Mouse (Mus musculus) urinary bladder, adult 2 months (tissue): ENCODE measurements around the gene Apopt1. TPM values are rescaled to one million over a fixed set of nuclear protein-coding genes. Genes with fewer than 3 reads are reported as not detected.
"Not testable (repeated sequence)": the region's sequence is repeated elsewhere in the genome, so short reads cannot be mapped to it uniquely, and the experiment has no call there.

Experiments
- DNase-seq: peaks from one replicate; pipeline ENCODE4 v3.0.0; 2022; ENCODE audit warnings: low spot score
- polyA plus RNA-seq: library from polyadenylated mRNA; depleted of rRNA; stranded (reverse); fragments of >200 nt; gene quantifications from 2 replicates; pipeline ENCODE4 v1.2.3, GENCODE M21; 2012

Gene Apopt1
- polyA plus RNA-seq, 1 experiment: 50.6 TPM

DNA sequence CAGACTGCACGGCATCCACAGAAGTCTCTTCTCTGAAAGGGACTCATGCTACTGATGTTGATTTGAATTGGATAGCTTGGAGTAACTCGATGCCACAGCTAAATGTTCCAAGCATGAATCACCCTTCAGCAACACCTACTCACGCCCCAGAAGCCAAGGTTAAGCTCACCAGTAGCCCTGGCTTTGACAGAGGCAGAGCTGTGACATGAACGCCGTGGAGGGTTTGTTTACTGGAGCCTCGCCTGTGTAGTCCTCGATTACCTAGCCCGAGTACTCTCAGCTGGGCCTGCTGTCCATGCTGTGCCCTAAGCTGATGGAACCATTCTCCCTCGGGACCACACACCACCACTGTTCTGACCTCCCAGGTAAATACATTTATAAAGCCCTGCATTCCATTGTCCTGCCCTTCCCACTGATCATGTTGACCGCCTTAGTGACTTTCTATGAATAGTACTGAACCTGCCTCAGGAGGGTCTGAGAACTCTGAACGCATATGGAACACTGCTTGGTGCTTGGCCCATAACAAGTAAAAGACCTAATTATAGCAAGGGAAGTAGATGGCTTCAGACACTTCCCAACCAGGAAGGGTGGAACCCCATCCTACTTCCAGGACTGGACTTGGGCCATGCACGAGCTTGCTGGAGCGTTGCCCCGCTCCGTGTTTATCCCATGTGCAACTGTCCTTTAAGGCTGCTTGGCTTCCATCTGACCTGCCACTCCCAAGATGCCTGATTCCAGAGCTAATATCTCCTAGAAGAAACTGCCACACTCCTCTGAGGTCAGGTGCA lies 7.7 kb upstream of the Apopt1 start:
- no peak for DNase-seq

DNA sequence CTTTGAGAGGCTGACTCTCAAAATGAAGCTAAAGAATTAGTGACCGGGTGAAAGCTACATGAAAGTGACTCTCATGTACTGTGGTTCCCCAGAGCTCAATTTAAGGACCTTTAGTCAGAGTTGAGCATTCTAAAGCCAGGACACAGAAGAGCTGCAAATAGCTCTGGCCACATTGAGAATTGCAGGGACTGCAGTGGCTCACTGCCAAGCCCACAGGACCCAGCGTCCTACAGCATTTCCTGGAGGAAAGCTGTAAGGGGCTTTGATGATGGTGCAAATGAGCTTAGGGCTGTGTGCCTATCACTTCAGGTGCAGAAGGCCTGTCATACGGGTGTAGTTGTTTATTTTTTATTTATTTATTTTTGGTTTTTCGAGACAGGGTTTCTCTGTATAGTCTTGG lies 4.9 kb upstream of the Apopt1 start:
- DNase-seq: no peak

DNA sequence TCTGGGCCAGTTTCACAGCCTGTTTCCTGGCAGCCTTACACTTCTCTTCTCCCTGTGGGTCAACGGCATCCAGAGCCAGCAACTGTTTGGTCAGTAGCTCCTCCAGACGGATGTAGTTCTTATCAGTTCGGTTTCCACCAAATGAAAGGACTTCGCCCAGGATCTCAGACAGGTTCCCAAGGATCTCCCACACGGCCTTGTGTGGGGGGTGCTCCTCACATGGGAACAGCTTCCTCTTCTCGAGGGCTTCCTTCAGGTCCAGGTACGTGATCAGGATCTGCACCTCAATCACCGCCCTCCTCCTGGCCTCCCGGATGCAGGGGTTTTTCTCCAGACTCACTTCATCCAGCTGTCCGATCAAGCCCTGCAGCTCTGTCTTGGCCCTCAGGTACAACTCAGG lies 3.0 kb upstream of the Apopt1 start:
- DNase-seq: no peak

DNA sequence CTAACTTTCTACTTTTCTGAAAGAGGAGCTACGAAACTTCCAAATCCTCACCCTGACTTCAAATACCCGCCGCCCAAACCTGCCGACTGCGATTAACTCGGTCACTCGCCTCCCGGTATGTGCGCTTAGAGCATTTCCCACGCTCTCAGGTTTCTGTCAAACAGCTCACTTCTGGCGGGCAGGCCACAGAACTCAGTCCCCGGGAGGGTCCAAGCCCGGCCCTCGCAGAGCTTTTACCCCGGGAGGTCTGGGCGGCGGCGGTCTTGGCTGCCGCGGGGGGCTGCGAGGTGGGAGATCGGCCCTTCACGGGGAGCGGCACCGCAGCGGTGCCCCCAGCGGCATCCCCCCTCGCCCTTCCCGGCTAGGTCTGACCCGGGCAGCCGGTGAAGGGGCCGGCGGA lies 585 bp upstream of the Apopt1 start:
- no peak for DNase-seq

DNA sequence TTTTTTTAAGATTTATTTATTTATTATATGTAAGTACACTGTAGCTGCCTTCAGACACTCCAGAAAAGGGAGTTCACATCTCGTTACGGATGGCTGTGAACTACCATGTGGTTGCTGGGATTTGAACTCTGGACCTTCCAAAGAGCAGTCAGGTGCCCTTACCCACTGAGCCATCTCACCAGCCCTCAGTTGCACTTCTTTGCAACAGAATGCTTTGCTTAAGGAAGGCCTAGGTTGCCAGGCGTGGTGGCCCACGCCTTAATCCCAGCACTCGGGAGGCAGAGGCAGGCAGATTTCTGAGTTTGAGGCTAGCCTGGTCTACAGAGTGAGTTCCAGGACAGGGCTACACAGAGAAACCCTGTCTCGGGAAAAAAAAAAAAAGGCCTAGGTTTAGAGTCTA lies 819 bp downstream of the Apopt1 start:
- not testable (repeated sequence) for DNase-seq

DNA sequence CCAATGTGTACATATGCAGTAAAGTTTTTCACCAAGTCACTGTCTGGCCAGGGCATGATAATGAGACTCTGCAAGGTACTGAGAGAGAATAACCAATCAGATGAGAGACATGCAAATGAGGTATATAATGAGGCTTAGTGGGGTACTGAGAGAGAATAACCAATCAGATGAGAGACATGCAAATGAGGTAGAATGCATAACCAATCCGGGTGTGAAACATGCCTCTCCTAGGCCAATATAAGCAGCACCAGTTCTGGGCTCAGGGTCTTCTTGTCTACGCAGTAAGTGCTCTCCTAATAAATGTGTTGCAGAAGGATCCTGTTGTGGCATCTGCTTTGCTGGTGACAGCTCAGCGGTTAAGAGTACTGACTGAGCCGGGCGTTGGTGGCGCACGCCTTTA lies 3.4 kb downstream of the Apopt1 start:
- DNase-seq: no peak

DNA sequence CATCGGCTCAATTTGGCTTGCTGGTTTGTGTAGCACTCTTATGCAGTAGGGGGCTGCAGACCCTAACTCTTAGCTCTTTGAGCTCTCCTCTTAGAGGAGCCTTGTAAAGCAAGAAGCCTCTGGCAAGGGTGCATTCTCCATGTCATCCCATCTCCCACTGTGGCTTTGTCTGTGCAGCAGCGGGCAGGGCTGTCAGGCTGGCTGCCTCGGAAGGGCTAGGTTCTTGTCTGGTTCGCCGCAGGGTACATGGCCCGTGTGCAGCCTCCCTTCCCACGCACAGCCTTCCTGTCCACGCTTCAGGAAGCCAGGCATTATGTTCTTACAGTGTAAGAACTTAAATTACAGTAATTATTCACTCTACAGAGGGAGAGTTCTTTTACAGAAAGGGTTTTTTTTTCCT lies 5.6 kb downstream of the Apopt1 start:
- DNase-seq: no peak

DNA sequence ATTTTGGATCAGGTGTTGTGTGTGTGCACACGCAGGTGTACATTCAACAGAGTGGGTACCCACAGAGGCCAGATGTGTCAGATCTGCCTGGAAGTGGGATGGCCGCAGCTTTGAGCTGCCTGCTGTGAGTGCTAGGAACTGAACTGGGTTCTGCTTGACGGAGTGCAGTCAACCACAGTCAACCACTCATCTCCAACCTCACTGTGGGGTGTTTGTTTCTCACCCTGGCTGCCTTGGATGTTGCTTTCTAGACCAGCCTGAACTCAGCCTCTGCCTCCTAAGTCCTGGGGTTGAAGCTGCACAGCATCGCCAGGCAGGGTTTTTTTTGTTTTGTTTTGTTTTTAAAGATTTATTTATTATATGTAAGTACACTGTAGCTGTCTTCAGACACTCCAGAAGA lies 7.2 kb downstream of the Apopt1 start:
- DNase-seq: no peak

DNA sequence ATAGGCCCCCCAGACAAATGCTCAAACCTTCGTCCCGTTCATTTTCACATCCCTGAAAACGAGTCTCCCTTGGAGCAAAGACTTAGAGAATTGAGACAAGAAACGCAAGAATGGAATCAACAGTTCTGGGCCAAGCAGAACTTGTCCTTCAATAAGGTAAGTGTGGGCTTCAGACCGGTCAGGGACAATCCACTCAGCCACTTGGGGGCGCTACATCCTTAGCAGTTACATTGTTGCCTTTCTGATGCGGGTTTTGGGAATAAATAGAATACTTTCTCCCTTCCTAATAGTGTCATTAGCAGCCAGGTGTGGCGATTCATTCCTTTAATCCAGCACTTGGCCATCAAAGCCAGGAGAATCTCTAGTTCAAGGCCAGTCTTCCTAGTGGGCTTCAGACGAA lies 9.6 kb downstream of the Apopt1 start:
- DNase-seq: no peak

DNA sequence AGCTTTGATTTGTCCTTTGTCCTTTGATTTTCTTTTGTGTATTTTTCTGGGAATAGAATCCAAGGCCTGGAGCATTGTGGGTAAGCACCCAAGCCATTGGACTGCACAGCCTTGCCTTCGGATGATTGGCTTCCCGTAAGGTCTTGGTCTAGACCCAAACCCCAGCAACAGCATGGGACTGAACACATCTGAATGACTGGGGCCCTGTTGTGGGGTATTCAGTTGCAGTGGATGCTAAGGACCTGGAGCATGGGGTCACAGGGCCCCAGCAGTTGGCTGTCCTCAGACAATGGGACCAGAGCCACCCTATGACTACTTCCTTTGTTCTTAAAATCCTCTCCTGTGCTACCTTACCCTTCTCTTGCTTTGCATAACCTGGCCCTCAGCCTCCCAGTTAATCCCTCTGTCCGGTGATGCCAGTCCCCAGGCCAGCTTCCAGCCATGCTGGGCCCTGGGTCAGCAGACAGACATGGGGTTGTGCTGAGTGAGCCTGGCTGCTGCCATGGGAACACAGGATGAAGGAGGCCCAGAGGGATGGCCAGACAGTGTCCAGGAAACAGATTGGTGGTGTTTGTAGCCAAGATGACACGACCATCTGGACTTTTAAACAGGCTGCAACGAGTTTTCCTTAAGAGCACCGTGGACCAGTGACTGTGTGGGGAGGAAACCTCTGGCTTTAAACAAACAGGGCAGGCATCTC lies 11.7 kb downstream of the Apopt1 start:
- no peak for DNase-seq

DNA sequence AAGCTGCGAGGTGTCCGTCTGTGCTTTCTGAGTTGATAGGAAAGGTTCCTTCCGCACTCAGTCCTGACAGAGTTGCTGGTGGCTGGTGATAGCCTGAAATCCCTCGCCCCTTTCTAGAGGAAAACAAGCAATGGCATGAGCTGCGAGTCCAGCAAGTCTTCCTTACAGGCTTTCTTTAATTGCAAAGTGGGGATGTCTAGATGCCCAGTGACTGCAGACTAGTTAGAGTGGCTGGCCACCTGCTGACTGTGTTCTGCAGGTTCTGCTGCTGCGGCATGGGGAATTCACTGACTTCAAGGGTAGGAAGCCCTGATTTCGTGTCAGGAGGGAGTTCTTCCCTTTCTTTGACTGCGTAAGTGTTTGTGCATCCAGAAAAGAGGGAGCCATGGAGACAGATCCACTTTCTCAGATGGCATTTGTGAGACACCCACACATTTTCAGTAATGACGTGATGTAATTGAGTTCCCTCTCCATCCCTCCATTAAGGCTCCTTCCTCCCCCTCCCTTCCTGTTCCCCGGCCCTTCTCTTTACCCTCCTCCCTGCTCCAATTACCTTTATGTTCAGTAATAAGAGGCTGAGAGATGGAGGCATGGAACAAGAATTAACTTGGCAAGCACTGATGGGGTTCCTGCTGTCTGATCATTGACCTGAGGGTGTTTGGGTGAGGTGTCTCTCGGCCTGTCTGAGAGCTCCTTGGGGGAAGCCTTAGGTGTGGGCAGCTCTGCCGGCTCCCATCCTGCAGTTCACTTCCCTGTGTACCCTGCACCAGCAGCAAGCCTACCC lies 12.5 kb downstream of the Apopt1 start:
- DNase-seq: no peak

DNA sequence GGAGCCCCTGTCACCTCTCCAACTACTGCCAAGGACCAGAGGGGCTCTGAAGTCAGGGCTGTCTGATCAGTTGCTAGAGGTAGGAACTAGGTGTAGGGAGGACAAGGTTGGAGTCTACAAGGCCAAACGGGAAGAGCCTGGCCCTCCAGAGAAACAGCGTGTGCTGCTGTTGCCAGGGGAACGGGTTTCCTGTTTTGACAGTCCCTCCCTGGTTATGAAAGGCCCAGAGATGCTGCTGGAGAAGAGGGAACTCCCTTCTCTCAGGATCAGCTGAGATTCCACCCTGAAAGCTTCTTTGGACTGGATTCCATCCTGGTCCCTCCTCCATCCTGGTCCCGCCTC lies 13.0 kb downstream of the Apopt1 start:
- no peak for DNase-seq

DNA sequence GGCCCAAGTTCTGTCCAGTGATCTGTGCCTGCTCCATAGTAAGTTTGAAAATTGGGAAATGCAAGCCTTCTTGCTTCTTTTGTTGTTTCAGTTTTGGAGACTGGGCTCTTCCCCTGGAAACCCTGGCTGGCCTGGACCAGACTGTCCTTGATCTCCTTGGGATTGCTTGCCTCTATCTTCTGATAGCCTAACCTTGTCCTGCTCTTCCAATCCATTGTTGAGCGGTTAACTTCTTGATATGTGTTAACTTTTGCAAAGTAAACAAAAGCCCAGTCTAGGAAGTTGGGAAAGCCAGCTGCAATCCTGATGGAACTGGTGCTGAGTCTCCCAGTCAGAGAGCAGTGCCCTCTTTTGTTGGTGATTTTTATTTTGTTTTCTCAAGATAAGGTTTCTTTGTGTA lies 14.9 kb downstream of the Apopt1 start:
- DNase-seq: no peak

DNA sequence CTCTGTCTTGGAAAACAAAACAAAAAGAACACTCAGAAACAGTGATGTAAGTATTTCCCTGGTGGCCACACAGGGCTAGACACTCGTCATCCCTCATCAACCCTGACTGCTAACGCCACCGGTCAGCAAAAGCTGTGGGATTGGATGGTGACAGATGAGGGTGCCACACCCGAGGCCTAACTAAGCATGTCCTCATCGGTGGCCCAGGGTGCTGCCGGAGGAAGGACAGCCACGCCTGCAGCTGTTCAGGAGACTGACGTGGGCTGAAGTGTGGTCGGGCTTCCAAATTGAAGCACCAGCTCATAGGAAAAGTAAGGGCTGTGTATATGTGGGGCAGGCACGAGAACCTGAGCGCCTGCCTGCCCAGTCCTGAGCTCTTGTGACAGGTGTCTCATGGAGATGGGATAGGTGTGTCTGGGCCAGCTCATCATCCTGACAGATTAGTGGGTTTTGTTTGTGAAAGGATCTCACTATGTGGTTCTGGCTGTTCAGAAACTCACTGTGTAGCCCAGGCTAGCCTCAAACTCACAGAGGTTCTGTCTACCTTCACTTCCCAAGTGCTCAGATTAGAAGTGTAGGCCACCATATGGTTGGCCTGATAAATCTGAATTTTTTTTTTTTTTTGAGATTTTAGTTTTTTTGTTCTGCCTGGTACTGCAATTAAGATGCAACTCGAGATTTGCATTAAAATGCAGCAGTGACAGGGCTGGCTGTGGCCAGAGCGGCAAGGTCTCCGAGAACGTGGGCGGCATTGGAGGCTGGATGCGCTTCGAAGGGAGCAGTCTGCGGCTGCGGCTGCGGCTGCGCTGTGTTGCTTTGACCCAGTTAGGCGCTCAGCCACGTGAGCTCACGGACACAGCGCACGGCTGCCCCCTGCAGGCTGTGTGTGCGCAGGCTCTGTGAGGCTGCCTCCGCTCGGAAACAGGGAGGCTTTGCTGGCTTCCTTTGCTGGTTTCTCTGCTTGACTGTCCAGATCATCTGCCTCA lies 19.1 kb downstream of the Apopt1 start:
- DNase-seq: peak; percentile 59

DNA sequence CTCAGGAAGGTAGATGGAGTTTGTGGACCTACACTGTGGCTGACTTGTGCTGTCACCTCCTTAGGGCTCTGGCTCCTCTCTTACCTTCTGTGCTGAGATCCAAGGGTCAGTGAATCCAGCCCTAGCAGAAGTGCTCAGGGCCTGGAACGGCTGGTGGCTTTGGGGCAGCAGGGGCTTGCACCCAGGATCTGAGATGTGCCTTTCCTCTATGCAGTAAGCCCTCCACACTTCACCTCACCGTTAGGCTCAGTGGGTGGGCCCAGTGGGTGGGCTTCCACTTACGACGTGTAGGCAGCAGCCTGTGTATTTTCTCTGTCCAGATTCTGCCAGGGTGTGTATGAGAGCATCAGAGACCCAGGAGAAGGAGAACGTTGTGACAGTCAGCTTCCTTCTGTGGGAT lies 19.9 kb downstream of the Apopt1 start:
- DNase-seq: no peak

DNA sequence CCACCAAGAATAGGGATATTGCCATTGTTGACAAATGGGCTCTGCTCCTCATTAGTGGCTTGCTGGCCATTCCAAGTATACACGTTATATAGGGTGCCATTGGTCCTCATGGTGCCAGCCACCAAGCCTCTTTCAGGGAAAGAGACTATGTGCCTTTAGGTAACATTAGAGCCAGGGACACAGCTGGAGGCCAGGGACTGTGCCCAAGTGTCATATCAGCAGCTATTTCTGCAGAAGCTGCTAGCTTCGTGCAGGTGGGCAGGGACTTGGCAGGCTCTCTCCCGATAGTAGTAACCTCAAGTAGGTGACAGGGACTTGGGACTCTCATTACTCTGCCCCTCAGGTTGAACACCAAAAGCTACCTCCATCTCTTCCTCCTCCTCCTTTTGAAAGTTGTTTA lies 21.9 kb downstream of the Apopt1 start:
- no peak for DNase-seq

DNA sequence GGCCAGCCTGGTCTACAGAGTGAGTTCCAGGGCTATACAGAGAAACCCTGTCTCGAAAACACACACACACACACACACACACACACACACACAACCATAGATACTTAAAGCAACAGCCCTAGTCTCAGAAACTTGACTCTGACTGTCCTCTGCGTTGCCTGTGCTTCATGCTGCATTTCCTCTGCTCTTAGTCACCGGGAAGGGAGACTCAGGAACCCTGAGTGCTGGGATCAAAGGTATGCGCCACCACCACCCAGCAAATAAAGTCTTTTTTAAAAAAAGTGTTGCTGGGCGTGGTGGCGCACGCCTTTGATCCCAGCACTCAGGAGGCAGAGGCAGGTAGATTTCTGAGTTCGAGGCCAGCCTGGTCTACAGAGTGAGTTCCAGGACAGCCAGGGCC lies 23.6 kb downstream of the Apopt1 start:
- DNase-seq: not testable (repeated sequence)

DNA sequence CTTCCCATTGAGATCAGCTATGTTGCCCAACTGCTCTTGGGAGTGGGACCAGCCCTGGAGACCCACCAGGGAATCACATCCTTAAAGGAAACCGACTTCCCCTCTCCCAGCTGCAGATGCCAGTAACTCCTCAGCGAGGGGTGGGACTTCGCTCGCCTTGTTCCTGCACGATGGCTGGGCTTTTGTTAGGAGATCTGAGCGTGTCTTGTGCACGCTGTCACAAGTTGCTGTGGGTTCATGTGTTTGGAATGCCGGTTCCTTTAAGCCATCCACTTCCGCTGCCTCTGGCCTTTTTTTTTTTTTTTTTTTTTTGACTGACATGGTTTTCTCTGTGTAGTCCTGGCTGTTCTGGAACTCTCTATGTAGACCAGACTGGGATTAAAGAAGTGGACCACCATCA lies 24.3 kb downstream of the Apopt1 start:
- no peak for DNase-seq

DNA sequence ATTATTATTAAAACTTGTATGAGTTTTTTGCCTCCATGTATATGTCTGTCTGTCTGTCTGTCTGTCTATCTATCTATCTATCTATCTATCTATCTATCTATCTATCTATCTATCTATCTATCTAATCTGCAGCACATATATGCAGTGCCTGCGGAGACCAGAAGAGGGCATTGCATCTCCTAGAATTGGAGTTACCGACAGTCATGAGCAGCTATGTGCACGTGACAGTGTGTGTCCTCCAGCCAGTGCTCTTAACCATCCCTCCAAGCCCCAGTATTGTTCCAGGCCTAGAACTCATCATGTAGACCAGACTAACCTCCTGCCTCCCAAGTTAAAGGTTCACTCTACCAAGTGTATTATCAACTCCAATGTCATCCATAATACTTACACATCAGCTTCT lies 25.7 kb downstream of the Apopt1 start:
- DNase-seq: no peak

DNA sequence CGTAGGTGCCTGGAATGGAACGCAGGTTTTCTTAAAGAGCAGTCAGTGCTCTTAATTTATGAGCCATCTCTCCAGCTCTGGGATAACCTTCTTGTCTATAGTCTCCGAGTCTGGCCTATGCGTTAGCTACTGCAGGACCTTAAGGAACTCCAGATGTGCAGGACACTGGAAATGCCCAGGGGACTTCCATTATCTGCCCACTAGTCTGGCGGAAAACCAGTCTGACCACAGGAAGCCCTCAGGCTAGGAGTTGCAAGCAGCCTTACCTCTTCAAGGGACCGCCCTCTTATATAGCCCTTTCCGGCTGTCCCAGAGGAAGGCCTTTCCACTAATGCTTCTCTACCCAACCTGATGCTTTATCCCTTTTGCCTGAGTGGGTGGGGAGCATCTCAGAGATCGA lies 28.3 kb downstream of the Apopt1 start:
- no peak for DNase-seq

DNA sequence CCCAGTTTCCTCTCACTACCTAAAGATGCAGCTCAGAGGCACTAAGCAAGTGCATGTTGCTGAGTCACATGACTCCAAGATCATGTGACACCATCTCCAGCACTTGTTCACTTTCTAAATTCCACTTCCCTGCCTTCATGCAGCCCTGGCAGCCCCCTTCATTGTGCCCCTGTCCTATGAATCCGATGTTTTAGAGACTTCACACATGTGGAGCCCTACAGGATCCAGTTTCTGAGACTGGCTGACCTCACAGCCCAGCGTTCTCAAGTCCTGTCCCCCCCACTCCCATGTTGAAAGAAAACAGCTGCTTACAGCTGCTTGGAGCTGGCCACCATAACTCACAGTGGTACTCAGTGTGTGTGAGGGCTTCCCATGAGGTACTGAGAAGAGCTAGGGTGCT lies 30.4 kb downstream of the Apopt1 start:
- DNase-seq: no peak

DNA sequence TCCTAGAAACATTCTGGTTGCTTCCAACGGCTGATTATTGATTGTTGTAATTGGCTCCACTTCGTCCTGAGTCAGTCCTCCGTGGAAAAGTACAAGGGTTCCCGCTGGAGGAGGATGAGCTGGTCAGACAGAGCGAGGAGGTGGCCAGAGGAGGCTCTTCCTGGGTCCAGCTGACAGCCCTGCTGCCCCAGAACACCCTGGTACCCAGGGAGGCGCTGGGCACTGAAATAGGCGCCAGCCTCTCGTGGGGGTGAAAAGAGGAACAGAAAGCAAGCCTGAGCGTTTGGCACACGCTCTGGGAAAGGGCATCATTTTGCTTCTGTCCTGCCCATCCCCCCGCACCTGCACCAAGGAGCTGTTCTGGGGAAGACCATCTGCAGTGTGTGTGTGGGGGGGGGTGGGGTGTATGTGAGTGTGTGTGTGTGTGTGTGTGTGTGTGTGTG lies 30.9 kb downstream of the Apopt1 start:
- DNase-seq: no peak
